Mouse (Mus musculus) hindlimb bud, embryonic 11.5 days (tissue): Measurements from ENCODE around the gene Kifc3.

Experiments used
- DNase-seq: peaks from one replicate; pipeline ENCODE4 v3.0.0-alpha.2; 2012; ENCODE audit warnings: low read depth, low spot score; ENCODE audit errors: extremely low spot score

Gene Kifc3

GRCm38 (mm10) chr8:95159344-95159743 is 43.3 kb downstream of the Kifc3 start:
- DNase-seq = no peak

GRCm38 (mm10) chr8:95158654-95159053 is 44.0 kb downstream of the Kifc3 start:
- no peak for DNase-seq

GRCm38 (mm10) chr8:95157145-95157544 is 45.5 kb downstream of the Kifc3 start:
- no peak for DNase-seq

- no peak for DNase-seq
Measured at GRCm38 (mm10) chr8:95156108-95156507, 46.5 kb downstream of the Kifc3 start.

- no peak for DNase-seq
Measured at GRCm38 (mm10) chr8:95155361-95155760, 47.3 kb downstream of the Kifc3 start.

DNA sequence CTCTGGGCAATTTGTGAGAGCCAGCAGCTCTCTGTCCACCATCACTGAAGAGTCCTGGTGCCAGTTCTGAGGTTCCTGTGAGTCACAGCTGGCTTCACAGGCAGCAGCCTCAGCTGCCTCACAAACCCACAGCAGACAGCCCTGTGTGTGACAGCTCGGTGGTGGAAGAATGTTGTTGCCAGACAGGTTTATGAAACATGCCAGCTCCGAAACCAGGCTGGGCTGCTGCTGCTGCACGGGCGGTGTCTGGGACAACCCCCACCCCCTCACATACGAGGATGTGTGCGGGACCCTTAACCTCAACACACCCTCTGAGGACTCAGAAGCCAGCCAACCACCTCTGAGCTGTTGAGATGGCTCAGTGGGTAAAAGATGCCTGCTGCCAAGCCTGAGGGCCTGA is 48.0 kb downstream of the Kifc3 start:
- DNase-seq = no peak

- no peak for DNase-seq
Measured at GRCm38 (mm10) chr8:95154056-95154455, 48.6 kb downstream of the Kifc3 start.

GRCm38 (mm10) chr8:95150608-95151007 is 52.0 kb downstream of the Kifc3 start:
- DNase-seq = no peak

GRCm38 (mm10) chr8:95149426-95149825 is 53.2 kb downstream of the Kifc3 start:
- no peak for DNase-seq

- no peak for DNase-seq
Measured at GRCm38 (mm10) chr8:95146846-95147245, 55.8 kb downstream of the Kifc3 start.

DNA sequence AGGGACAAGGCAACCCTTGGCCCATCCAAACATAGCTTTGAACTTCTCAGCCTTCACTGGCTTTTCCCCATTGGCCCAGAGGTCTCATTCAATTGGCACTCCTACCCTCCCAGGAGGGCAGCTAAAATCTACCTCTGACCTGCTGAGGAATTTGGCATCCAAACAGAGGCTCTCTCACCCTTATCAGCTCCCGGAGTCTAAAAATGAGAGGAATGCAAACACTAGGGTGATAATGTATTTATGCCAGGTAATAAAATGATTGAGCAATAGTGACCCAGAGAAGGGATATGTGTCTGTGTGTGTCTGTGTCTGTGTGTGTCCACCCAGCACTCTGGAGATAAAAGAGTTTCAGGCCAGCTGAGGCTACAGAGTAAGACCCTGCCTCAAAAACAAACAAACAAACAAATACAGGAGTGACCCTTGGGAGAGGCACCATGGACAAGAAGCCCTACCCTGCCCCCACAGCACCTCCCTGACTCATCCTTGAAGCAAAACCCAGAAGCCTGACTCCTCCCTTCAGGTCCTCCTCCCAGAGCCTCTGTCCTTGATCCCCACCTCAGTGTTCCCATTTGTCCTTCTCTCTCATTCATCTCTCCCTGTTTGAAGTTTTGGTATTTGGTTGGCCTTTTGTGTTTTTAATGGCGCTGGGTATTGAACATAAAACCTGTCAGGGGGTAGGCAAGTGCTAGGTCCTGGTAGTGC is 56.4 kb downstream of the Kifc3 start:
- DNase-seq = no peak

GRCm38 (mm10) chr8:95144631-95145015 is 58.0 kb downstream of the Kifc3 start:
- DNase-seq = no peak

GRCm38 (mm10) chr8:95143805-95144630 is 58.6 kb downstream of the Kifc3 start:
- no peak for DNase-seq

DNA sequence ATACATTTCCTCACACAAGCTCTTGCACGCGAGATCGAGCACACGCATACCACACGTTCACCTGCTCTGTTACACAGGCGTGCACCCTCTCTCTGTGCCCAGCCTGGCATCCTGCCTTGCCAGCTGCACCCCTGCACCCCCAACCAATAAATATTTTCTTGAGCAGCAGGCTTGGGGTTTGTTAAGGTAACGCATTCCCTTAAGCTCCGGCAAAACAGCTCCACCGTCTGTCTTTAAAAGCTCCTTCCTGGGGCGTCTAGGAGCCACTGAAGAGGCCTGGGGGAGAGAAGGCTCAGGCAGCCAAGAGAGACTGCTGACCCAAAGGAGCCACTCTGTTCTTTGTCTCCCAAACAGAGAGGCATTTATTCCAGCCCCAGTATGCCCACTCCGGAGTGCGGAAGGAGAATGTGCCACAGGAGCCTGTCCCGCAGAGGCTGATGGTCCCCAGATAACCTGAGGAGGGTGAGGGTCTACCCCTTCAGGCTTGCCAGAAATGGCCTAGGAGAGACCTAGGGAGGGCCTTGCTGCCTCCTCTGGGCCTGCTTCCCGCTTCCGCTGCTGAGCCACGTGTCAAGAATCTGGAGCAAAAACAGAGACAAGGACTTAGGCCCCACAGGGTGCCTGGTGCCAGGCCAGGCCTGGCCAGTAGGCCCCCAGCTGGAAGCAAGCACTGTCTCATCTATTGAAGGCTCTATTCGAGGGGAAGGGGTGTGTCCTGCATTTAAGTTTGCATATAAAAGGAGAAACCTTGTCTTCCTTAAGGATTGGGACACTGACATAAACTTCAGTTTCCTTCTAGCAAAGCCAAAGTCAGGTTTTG is 59.4 kb downstream of the Kifc3 start:
- no peak for DNase-seq

DNA sequence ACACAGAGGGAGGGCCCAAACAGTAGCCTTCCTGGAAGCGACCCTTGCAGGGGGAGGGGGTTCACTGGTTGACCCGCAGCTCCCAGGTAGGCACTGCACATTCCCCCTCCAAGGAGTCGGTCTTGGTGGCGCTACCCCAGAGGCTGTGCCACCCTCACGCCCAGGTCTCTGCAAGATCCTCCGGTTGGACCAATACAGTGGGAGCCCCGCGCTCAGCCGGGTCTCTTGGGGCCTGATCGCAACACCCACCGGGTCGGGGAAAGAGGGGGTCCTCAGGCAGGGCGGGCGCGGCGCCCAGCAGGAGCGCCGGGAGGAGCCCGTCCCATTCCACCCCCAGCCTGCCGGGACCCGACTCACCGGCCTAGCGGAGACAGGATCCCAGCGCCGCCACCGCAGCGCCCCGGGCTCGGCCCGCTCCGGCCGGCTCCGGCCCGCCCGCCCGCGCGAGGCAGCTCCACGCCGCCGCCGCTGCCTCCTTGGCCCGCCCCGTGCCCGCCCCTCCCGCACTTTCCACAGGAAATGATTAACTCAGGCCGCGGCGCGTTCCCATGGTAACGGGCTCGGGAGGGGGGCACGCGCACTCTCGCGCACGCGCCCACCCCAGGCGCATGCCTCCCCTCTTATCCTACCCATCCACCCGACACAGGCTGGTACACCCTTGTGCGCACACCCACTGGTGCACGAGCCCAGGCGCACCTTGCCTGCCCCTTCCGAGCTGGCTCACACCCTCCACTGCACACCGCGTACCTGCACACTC is 60.4 kb downstream of the Kifc3 start:
- DNase-seq = no peak

DNA sequence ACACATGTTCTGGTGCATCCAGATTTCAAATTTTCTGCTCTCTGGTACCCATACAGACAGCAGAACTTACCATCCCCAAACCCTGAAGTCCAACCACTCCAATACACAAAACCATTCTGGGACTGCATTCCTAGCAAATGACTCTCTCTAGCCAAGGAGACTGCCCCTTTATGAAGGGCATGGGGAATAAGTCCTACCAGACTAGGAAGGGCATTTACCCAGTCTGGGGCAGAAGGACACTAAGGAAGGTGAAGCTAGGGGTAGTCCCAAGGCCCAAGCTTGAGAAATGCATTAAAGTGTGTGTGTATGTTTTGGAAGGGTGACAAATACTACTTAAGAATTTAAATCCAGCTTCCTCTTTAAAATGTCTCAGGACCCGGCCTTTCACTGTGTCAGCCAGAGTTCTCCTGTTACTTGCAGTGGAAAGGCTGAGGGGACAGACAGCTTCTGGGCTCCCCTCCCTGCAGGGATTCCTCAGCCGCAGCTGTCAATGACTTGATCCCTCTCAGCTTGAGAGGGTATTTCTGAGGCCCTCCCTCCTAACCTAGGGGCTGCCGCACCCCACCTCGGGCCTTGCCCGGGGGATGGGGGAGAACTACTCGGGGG is 61.0 kb downstream of the Kifc3 start:
- no peak for DNase-seq

DNA sequence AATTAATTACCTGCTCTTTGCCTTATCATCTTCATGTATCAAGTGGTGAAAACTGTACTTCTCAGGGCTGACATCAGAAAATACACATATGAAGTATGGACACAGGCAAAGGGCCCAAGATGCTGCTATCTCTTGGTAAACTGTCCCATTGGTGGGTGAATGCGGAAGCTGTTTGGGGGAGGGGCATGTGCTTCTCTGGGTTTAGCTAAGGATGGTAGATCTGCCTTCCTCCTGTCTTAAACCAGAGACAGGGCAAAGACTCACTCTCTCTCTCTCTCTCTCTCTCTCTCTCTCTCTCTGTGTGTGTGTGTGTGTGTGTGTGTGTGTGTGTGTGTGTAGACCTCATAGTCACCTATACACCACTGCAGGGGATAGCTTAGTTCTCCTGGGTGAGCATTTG is 61.6 kb downstream of the Kifc3 start:
- no peak for DNase-seq

GRCm38 (mm10) chr8:95140555-95140954 is 62.1 kb downstream of the Kifc3 start:
- no peak for DNase-seq

- no peak for DNase-seq
Measured at GRCm38 (mm10) chr8:95139051-95139365, 63.6 kb downstream of the Kifc3 start.

DNA sequence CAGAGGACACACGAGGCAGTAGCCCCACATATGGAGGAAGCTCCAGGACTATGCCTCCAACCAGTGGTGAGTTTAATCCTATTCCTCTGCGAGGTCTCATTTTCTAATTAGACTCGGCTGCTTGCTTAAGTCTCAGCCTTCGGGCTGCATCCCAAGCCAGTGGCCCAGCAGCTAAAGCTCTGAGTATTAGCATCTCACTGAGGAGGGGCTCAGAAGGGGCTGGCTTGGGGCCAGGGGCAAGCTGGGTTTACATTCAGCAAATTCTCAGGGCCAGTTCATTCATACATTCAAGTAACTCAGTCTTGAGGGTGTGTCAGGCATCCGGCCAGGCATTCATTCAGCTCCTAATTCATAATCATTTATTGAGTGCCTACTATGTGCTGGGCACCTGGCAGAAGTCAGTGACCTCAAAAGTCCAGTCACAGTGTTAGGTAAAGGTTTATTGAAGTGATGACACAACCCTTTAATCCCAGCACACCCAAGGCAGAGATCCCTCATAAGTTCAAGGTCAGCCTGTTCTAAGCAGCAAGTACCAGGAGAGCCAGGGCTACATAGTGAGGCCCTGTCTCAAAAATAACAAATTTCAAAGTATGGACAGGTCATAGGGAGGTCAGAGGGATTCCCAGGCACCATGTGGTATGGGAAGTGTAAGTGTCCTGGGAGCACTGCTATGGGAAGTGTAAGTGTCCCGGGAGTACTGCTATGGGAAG is 64.1 kb downstream of the Kifc3 start:
- DNase-seq = no peak
